Mouse (Mus musculus) bone marrow, adult 2 months (tissue): ENCODE measurements around the gene Nr3c2.

Experiments
- CTCF ChIP-seq: fragments of 200-500 bp; IDR thresholded peaks from 2 replicates; pipeline ENCODE4 v1.5.1; 2011; ENCODE audit warnings: low read length, control low read depth; ENCODE audit not compliant: control insufficient read depth, insufficient read depth
- POLR2A ChIP-seq: fragments of 200-500 bp; IDR thresholded peaks from 2 replicates; pipeline ENCODE4 v1.6.1; 2011; ENCODE audit warnings: low read depth, mild to moderate bottlenecking, control low read depth, low read length, borderline replicate concordance; ENCODE audit not compliant: control insufficient read depth

DNA sequence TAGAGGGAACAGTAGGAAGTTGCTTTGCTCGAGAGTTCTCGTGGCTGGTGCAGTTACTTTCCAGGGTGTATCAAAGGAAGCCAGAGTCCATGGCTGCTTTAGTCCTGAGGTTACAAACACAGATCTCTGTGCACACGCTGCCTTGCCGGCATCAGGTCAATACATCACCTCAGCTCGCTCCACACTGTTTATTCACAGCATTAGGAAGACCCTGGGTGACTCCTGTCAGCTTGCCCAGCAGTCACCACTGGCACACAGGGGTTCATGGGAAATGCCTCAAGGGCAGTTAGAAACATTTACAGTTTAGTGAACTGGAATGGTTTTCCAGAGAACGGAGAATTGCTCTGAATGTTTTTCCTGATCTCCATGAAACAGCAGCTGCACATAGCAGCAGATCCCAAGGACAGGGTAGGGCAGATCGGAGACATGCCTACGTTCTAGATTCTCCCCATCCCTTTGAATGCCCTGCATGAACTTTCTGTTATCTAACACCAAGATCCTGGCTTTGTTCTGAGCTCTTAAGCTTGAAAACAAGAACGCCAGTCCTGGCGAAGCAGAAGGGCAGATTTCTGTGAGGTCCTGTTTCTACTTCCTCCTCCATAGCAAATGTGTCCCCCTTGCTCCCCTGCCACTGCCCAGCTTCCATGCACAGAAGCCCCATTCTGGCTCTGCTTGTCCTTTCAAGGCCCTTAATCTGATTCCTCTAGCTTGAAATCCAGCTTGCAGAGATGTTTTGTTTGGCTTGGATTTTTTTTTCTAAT lies 221.7 kb downstream of the Nr3c2 start:
- TF ChIP-seq POLR2A (no peak), CTCF (no peak)
